Mouse (Mus musculus) liver, embryonic 14.5 days (tissue): ENCODE data around the gene Pdcd1lg2.

Experiments
- CTCF ChIP-seq: IDR thresholded peaks from 2 replicates; pipeline ENCODE4 v1.5.1; 2016; ENCODE audit warnings: antibody characterized with exemption, low read depth, control low read depth
- EP300 ChIP-seq: IDR thresholded peaks from 2 replicates; pipeline ENCODE4 v1.6.1; 2016; ENCODE audit warnings: antibody characterized with exemption, low read depth

DNA sequence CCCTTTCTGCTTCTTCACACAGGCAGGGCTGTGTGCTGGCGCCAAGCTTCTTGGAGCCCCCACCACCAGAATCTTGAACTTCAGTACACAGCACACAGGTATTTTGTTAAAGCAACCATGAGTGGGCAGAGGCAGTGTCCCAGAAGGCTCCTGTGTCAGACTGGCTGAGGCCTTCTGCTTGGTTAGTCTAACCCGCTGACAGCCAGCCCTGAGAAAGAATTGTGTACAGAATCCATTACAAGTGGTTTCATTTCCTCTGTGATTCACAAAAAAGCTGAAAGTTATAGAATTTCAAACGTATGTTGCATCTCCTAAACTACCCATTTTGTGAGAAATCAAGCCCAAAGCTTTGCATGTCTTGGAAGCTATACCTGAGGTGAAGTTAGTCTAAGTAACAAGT is 19.8 kb downstream of the Pdcd1lg2 start:
- TF ChIP-seq CTCF, result no peak
- no peak for TF ChIP-seq EP300
